Mouse (Mus musculus) liver, postnatal 0 days (tissue): ENCODE results near the gene Dpf2.

Source experiments
- CTCF ChIP-seq: sonication (generic); IDR thresholded peaks from 2 replicates; pipeline ENCODE4 v1.5.1; 2016; ENCODE audit warnings: antibody characterized with exemption, low read depth
- EP300 ChIP-seq: IDR thresholded peaks from 2 replicates; pipeline ENCODE4 v1.6.1; 2016; ENCODE audit warnings: antibody characterized with exemption, low read depth, mild to moderate bottlenecking

- TF ChIP-seq CTCF (no peak), EP300 (no peak)
Measured at GRCm38 (mm10) chr19:5871683-5872082, 41.1 kb downstream of the Dpf2 start.
